Mouse (Mus musculus): ENCODE results near the gene Rab3c.
A peak's percentile ranks its signal among the peaks of the same experiment; 100 is the strongest.

Gene Rab3c

DNA sequence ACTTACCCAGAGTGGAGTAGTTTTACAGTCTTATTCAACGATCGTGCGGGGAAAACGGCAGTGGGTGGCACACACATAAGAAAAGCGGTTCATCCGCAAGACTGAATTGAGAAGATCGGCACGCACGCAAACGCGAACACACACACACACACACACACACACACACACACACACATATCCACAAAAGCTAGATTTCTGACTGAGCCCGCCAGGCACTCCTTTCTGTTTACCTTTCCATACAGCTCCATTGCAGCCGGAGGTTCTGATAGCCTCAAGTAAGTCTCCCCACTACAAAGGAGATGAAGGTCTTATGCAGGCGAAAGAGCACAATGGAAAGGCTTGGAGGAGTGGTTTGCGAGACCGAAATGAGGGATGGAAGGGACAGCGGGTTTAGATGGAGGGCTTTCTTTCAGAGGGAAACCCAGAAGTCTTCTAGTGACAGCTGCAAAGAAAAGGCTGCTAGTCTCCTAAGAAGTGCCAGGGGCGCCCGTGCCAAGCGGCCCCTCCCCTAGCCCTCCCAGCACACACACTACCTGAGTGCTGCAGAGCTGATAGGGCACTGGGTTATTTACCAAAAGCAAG, at the start of gene Rab3c:
TSS of gene Rab3c (minus strand) at position 434 of the 582 bp plus-strand sequence.
- DNase-seq (ENCODE audit: low read depth, low spot score): peak; percentile 13

DNA sequence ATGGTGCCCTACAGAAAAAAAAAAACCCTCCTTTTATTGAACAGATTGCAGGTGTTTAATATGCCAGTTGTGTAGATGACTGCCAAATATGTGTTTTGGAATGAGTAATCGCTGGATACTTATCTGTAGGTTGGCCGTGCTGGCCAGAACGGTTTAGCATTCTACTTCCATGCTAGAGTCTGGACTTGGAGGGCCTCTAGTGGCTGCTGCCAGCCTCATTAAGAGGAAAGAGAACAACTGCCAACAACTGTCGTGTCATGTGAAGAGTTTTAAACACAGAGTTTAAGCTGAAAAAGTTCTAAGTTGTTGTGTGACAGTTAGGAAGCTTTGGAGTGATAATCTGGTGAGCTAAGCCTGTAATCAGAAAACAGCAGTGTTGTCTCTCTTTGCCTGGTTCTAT, 38.0 kb upstream of the Rab3c start:
- no peak for DNase-seq (ENCODE audit: low read depth, low spot score)

GRCm38 (mm10) chr13:110307188-110307587, 26.4 kb upstream of the Rab3c start:
- no peak for DNase-seq (ENCODE audit: low read depth, low spot score)

GRCm38 (mm10) chr13:110297112-110297511, 16.3 kb upstream of the Rab3c start:
- DNase-seq (ENCODE audit: low read depth, low spot score): no peak

GRCm38 (mm10) chr13:110288499-110288898, 7.7 kb upstream of the Rab3c start:
- no peak for DNase-seq (ENCODE audit: low read depth, low spot score)

DNA sequence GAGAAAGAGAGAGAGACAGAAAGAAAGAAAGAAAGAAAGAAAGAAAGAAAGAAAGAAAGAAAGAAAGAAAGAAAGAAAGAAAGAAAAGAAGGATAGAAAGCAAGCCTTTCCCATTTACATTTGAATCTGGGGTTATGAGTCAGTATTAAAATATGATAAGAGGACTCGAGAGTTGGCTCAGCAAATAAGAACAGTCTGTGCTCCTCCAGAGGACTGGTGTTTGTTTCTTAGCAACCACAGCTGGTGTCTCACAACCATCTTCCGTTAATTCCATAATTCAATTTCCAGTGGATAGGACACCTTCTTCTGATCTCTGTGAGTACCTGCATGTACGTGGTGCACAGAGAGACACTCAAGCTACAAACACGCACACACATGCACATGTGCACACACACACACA, 3.0 kb upstream of the Rab3c start:
- DNase-seq (ENCODE audit: low read depth, low spot score): no peak

GRCm38 (mm10) chr13:110280028-110280562, 701 bp downstream of the Rab3c start:
- DNase-seq (ENCODE audit: low read depth, low spot score): peak; percentile 95

GRCm38 (mm10) chr13:110278976-110279736, 1.6 kb downstream of the Rab3c start:
- DNase-seq (ENCODE audit: low read depth, low spot score): no peak

GRCm38 (mm10) chr13:110277709-110278108, 3.1 kb downstream of the Rab3c start:
- DNase-seq (ENCODE audit: low read depth, low spot score): no peak

DNA sequence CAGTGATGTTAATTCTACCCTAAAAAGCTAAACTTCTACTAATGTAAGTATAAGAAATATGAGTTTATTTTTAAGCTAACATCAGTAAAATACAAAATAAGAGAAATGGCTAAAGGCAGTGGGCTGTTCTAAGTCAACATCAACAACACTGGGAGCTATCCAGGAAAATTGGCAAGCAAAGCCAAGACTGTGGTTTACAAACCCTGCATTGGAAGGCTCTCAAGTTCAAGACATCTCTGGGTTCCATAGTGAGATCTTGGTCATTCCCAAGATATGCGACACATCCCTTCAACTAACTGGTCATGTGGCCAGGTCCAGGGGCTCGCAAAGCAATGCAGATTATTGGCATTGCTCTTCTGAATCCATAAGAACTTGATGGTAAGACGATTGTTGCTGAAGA, 5.3 kb downstream of the Rab3c start:
- no peak for DNase-seq (ENCODE audit: low read depth, low spot score)

DNA sequence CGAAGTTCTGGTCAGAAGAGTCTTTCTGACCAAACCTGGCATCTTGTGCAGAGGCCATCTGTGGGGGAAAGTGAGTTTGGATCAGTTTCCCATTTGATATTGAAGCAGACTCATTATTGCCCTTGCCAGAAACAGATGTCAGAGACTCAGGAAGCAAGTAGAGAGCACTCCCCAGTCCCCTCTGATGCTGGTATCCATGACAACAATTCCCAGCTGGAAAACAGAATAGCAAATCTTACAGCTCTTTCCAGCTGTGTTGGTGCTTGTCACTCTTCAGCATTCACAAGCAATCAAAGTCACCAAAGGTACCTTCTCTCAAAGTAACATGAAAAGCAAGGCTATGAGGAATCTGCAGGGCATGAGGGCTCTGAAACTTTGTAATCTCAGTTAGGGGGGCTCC, 20.1 kb downstream of the Rab3c start:
- DNase-seq (ENCODE audit: low read depth, low spot score): peak; percentile 11

GRCm38 (mm10) chr13:110251453-110251852, 29.3 kb downstream of the Rab3c start:
- no peak for DNase-seq (ENCODE audit: low read depth, low spot score)

GRCm38 (mm10) chr13:110248481-110248880, 32.3 kb downstream of the Rab3c start:
- DNase-seq (ENCODE audit: low read depth, low spot score): peak; percentile 75

DNA sequence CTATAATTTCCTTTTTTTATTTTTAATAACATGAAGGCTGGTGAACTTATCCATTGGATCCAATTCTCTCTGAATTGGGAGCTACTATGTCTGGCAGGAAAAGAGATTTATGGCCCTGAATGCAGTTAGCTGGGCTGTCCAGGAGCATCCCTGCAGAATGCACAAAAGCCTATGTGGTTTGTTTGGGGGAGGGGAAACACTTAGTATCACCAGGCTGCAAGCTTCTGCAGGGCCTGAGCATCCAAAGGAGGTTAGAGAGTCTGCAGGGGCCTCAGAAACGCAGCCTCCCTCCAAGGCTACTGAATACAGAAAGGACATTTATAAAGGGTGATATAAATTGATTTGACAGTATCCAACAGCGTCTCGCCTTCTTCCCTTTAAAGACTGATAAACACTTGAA, 41.8 kb downstream of the Rab3c start:
- DNase-seq (ENCODE audit: low read depth, low spot score): no peak

DNA sequence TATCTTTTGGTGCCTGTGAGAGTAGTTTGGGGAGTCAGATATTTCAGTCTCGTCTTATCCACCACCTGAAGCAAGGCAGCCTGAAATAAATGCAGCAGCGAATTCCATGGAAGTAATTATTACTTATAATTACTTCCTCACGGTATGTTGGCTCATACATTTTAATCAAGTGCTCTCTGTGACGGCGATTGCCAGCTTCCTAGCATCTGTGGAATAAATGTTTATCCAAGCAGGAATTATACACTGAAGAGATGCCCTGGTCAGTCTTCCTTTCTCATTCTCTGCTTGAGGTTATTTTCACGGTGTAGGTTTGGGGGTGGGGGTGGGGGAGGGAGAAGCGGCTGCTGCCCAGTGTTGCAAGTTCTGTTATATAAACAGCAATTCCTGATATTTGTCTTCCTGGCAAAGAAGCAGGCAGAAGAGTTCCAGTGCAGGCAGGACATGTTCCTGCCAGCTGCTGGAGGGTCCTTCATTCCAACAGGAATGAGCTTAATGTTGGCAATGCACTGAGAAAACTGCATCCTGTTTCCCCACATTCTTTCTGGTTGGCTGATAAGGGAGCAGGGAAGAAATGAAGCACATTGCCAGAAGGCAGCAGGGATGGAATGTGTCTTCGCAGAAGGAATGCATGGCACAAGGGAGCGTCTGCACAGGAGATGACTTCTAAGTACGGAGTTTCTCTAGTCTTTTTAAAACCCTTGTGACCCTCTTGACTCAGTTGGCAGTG, 43.4 kb downstream of the Rab3c start:
- no peak for DNase-seq (ENCODE audit: low read depth, low spot score)

- DNase-seq (ENCODE audit: low read depth, low spot score): no peak
These were observed 47.4 kb downstream of the Rab3c start for GRCm38 (mm10) chr13:110233364-110233763.

DNA sequence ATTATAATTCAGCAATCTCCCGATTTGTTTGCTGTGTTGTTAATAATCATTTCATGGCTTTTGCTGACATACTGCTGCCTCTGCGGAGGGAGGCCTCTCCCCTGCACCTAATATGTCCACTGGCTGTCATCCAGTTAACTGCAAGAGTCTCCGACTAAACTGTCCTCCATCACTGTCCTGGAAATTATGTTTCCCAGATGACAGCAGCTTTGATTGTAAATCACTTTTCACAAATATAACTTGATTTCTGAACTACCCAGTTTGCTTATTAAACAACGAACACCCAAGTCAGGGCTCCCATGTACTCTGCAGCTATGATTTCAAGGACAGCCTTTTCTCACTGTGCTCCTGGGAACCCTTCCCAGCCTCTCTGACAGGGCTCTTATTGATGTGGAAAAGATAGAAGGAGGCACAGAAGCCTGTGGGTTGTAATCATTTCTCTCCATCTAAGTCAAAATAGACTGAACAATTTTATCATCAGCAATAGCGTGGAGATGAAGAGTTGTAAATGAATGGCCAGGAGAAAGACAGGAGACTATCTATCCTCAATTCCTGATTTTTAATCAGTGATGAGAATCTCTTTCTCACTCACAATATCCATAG, 49.6 kb downstream of the Rab3c start:
- no peak for DNase-seq (ENCODE audit: low read depth, low spot score)

- DNase-seq (ENCODE audit: low read depth, low spot score): no peak
These were observed 50.8 kb downstream of the Rab3c start for GRCm38 (mm10) chr13:110230046-110230445.

DNA sequence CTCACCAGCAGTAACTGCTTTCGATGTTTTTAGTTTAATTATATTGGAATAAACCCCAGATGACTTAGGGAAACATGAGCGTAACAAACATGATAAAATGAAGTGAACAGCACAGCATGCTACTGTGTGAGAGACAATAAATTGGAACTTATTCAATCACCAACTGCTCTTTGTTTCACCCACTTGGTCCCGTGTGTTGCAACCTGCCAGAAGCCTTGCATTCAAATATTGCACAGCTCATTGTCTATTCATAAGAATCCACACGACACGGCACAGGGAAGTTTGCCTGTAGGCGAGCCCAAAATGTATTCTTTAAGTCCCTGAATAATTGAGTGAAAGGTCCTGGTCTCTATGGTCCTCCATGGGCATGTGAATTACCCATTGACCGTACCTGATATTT, 61.6 kb downstream of the Rab3c start:
- DNase-seq (ENCODE audit: low read depth, low spot score): no peak

- DNase-seq (ENCODE audit: low read depth, low spot score): no peak
These were observed 62.3 kb downstream of the Rab3c start for GRCm38 (mm10) chr13:110218497-110218896.

- DNase-seq (ENCODE audit: low read depth, low spot score): no peak
These were observed 69.2 kb downstream of the Rab3c start for GRCm38 (mm10) chr13:110211526-110212075.

GRCm38 (mm10) chr13:110198906-110199305, 81.9 kb downstream of the Rab3c start:
- DNase-seq (ENCODE audit: low read depth, low spot score): no peak

Data from R1 (cell line).